Mouse (Mus musculus) olfactory bulb, adult 2 months (tissue): Measurements from ENCODE around the gene Suds3.

Experiments
- CTCF ChIP-seq: fragments of 200-500 bp; IDR thresholded peaks from 2 replicates; pipeline ENCODE4 v1.5.1; 2012; ENCODE audit warnings: low read depth, mild to moderate bottlenecking, low read length, moderate library complexity; ENCODE audit not compliant: insufficient read depth
- POLR2A ChIP-seq: fragments of 200-500 bp; IDR thresholded peaks from 2 replicates; pipeline ENCODE4 v1.6.1; 2012; ENCODE audit warnings: mild to moderate bottlenecking, low read depth, low read length, moderate library complexity; ENCODE audit not compliant: insufficient read depth

GRCm38 (mm10) chr5:117111774-117112112, 4.2 kb downstream of the Suds3 start:
- TF ChIP-seq CTCF (no peak), POLR2A (no peak)
